Mouse (Mus musculus): ENCODE results near the gene Dcdc2a. TPM values are rescaled to one million over a fixed set of nuclear protein-coding genes. Genes with fewer than 3 reads are reported as not detected.

Gene Dcdc2a
- polyA plus RNA-seq, 1 experiment: not detected

- Histone ChIP-seq H3K4me3 (ENCODE audit: insufficient read depth, low read depth, low read length) (peak overlapping the region; percentile 34; the same call in 1 of the 2 replicates), H3K27ac (replicated peaks; ENCODE audit: low read depth, low read length) (no peak overlapping the region), H3K4me1 (ENCODE audit: control insufficient read depth, insufficient read depth, insufficient read length, low read length) (no peaks in the 10 kb centered on the region)
These were observed 59.7 kb downstream of the Dcdc2a start for GRCm38 (mm10) chr13:25115429-25115881.

- Histone ChIP-seq H3K27ac (replicated peaks; ENCODE audit: low read depth, low read length) (no peak overlapping the region), H3K4me3 (ENCODE audit: insufficient read depth, low read depth, low read length) (0 out of 2 replicates have a peak overlapping the region, but pooled peaks have one; percentile 34), H3K4me1 (ENCODE audit: control insufficient read depth, insufficient read depth, insufficient read length, low read length) (no peaks in the 10 kb centered on the region)
These were observed 60.2 kb downstream of the Dcdc2a start for GRCm38 (mm10) chr13:25115971-25116370.

GRCm38 (mm10) chr13:25122740-25123335 is 67.0 kb downstream of the Dcdc2a start:
- no peaks in the 10 kb centered on the region for H3K4me1 ChIP-seq (ENCODE audit: control insufficient read depth, insufficient read depth, insufficient read length, low read length)
- H3K4me3 ChIP-seq (ENCODE audit: insufficient read depth, low read depth, low read length): no peak overlapping the region
- H3K27ac ChIP-seq (replicated peaks; ENCODE audit: low read depth, low read length): no peak overlapping the region

- H3K4me3 ChIP-seq (ENCODE audit: insufficient read depth, low read depth, low read length): no peak overlapping the region
These were observed 71.4 kb downstream of the Dcdc2a start for GRCm38 (mm10) chr13:25127216-25127615.

GRCm38 (mm10) chr13:25127806-25128205 is 72.0 kb downstream of the Dcdc2a start:
- Histone ChIP-seq H3K27ac (replicated peaks; ENCODE audit: low read depth, low read length) (no peak overlapping the region), H3K4me1 (ENCODE audit: control insufficient read depth, insufficient read depth, insufficient read length, low read length) (no peaks in the 10 kb centered on the region)

More at GRCm38 (mm10) chr13:25127216-25127615, 71.4 kb downstream of the Dcdc2a start:
- H3K4me1 ChIP-seq (ENCODE audit: control insufficient read depth, insufficient read depth, insufficient read length, low read length): no peaks in the 10 kb centered on the region
- no peak overlapping the region for H3K27ac ChIP-seq (replicated peaks; ENCODE audit: low read depth, low read length)

GRCm38 (mm10) chr13:25128766-25129165 is 73.0 kb downstream of the Dcdc2a start:
- no peak overlapping the region for H3K27ac ChIP-seq (replicated peaks; ENCODE audit: low read depth, low read length)
- no peaks in the 10 kb centered on the region for H3K4me1 ChIP-seq (ENCODE audit: control insufficient read depth, insufficient read depth, insufficient read length, low read length)
- no peak overlapping the region for H3K4me3 ChIP-seq (ENCODE audit: insufficient read depth, low read depth, low read length)

More at GRCm38 (mm10) chr13:25127806-25128205, 72.0 kb downstream of the Dcdc2a start:
- no peak overlapping the region for H3K4me3 ChIP-seq (ENCODE audit: insufficient read depth, low read depth, low read length)

GRCm38 (mm10) chr13:25143066-25143465 is 87.3 kb downstream of the Dcdc2a start:
- Histone ChIP-seq H3K4me3 (ENCODE audit: insufficient read depth, low read depth, low read length) (no peak overlapping the region), H3K4me1 (ENCODE audit: control insufficient read depth, insufficient read depth, insufficient read length, low read length) (no peaks in the 10 kb centered on the region), H3K27ac (replicated peaks; ENCODE audit: low read depth, low read length) (no peak overlapping the region)

- Histone ChIP-seq H3K4me3 (ENCODE audit: insufficient read depth, low read depth, low read length) (no peak overlapping the region), H3K27ac (replicated peaks; ENCODE audit: low read depth, low read length) (no peak overlapping the region), H3K4me1 (ENCODE audit: control insufficient read depth, insufficient read depth, insufficient read length, low read length) (no peaks in the 10 kb centered on the region)
These were observed 88.3 kb downstream of the Dcdc2a start for GRCm38 (mm10) chr13:25144093-25144492.

GRCm38 (mm10) chr13:25146232-25146631 is 90.4 kb downstream of the Dcdc2a start:
- no peaks in the 10 kb centered on the region for H3K4me1 ChIP-seq (ENCODE audit: control insufficient read depth, insufficient read depth, insufficient read length, low read length)
- H3K27ac ChIP-seq (replicated peaks; ENCODE audit: low read depth, low read length): no peak overlapping the region
- no peak overlapping the region for H3K4me3 ChIP-seq (ENCODE audit: insufficient read depth, low read depth, low read length)

- Histone ChIP-seq H3K4me1 (ENCODE audit: control insufficient read depth, insufficient read depth, insufficient read length, low read length) (no peaks in the 10 kb centered on the region), H3K4me3 (ENCODE audit: insufficient read depth, low read depth, low read length) (no peak overlapping the region), H3K27ac (replicated peaks; ENCODE audit: low read depth, low read length) (no peak overlapping the region)
These were observed 94.5 kb downstream of the Dcdc2a start for GRCm38 (mm10) chr13:25150154-25150781.

GRCm38 (mm10) chr13:25150861-25151260 is 95.1 kb downstream of the Dcdc2a start:
- Histone ChIP-seq H3K4me1 (ENCODE audit: control insufficient read depth, insufficient read depth, insufficient read length, low read length) (no peaks in the 10 kb centered on the region), H3K4me3 (ENCODE audit: insufficient read depth, low read depth, low read length) (no peak overlapping the region), H3K27ac (replicated peaks; ENCODE audit: low read depth, low read length) (no peak overlapping the region)

- H3K4me3 ChIP-seq (ENCODE audit: insufficient read depth, low read depth, low read length): no peak overlapping the region
- H3K27ac ChIP-seq (replicated peaks; ENCODE audit: low read depth, low read length): no peak overlapping the region
- no peaks in the 10 kb centered on the region for H3K4me1 ChIP-seq (ENCODE audit: control insufficient read depth, insufficient read depth, insufficient read length, low read length)
These were observed 104.1 kb downstream of the Dcdc2a start for GRCm38 (mm10) chr13:25159917-25160316.

GRCm38 (mm10) chr13:25160804-25161203 is 105.0 kb downstream of the Dcdc2a start:
- Histone ChIP-seq H3K27ac (replicated peaks; ENCODE audit: low read depth, low read length) (no peak overlapping the region), H3K4me3 (ENCODE audit: insufficient read depth, low read depth, low read length) (no peak overlapping the region), H3K4me1 (ENCODE audit: control insufficient read depth, insufficient read depth, insufficient read length, low read length) (no peaks in the 10 kb centered on the region)

- H3K4me3 ChIP-seq (ENCODE audit: insufficient read depth, low read depth, low read length): no peak overlapping the region
- no peaks in the 10 kb centered on the region for H3K4me1 ChIP-seq (ENCODE audit: control insufficient read depth, insufficient read depth, insufficient read length, low read length)
These were observed 106.8 kb downstream of the Dcdc2a start for GRCm38 (mm10) chr13:25162594-25162993.

GRCm38 (mm10) chr13:25168891-25169290 is 113.1 kb downstream of the Dcdc2a start:
- no peaks in the 10 kb centered on the region for H3K4me1 ChIP-seq (ENCODE audit: control insufficient read depth, insufficient read depth, insufficient read length, low read length)
- no peak overlapping the region for H3K27ac ChIP-seq (replicated peaks; ENCODE audit: low read depth, low read length)
- H3K4me3 ChIP-seq (ENCODE audit: insufficient read depth, low read depth, low read length): no peak overlapping the region

More at GRCm38 (mm10) chr13:25162594-25162993, 106.8 kb downstream of the Dcdc2a start:
- H3K27ac ChIP-seq (replicated peaks; ENCODE audit: low read depth, low read length): no peak overlapping the region

- H3K4me1 ChIP-seq (ENCODE audit: control insufficient read depth, insufficient read depth, insufficient read length, low read length): no peaks in the 10 kb centered on the region
- no peak overlapping the region for H3K4me3 ChIP-seq (ENCODE audit: insufficient read depth, low read depth, low read length)
- no peak overlapping the region for H3K27ac ChIP-seq (replicated peaks; ENCODE audit: low read depth, low read length)
These were observed 122.0 kb downstream of the Dcdc2a start for GRCm38 (mm10) chr13:25177835-25178234.

All from brown adipose tissue, adult 24 weeks (tissue).